Mouse (Mus musculus): Measurements from ENCODE around the gene Gm266.

- TF ChIP-seq CTCF (conservative IDR thresholded peaks at IDR 0.05; ENCODE audit: insufficient read depth, insufficient read length, low read depth, low read length) (no peak), POLR2A (IDR thresholded peaks at IDR 0.05; ENCODE audit: low read depth, low read length) (no peak)
Observed at GRCm38 (mm10) chr12:111503063-111503567, 17.5 kb upstream of the Gm266 start.

All from kidney, adult 2 months (tissue).